Mouse (Mus musculus) liver, embryonic 12.5 days (tissue): ENCODE measurements around the gene Decr2. TPM values are rescaled to one million over a fixed set of nuclear protein-coding genes. Genes with fewer than 3 reads are reported as not detected.

Source experiments
- ATAC-seq: fragments of 200-750 bp; cut with Nextera tagmentation; 2 replicates; pipeline ENCODE4 v1.8.0; 2017; ENCODE audit warnings: moderate number of reproducible peaks, mild to moderate bottlenecking, moderate library complexity
- H3K27ac ChIP-seq: fragments of 300-500 bp; sonication (generic); 2 replicates; pipeline ENCODE4 v1.5.1; 2016; ENCODE audit warnings: mild to moderate bottlenecking
- H3K27me3 ChIP-seq: fragments of 300-500 bp; sonication (generic); replicated peaks from 2 replicates; pipeline ENCODE4 v1.6.1; 2016; ENCODE audit warnings: mild to moderate bottlenecking, moderate library complexity
- H3K36me3 ChIP-seq: fragments of 300-500 bp; sonication (generic); 2 replicates; pipeline ENCODE4 v1.6.1; 2016; ENCODE audit warnings: mild to moderate bottlenecking, moderate library complexity
- H3K4me1 ChIP-seq: fragments of 300-500 bp; sonication (generic); 2 replicates; pipeline ENCODE4 v1.6.1; 2016
- H3K4me2 ChIP-seq: fragments of 300-500 bp; sonication (generic); 2 replicates; pipeline ENCODE4 v1.6.1; 2016; ENCODE audit warnings: mild to moderate bottlenecking, moderate library complexity
- H3K4me3 ChIP-seq: fragments of 300-500 bp; sonication (generic); 2 replicates; pipeline ENCODE4 v1.5.1; 2016; ENCODE audit warnings: mild to moderate bottlenecking, moderate library complexity
- H3K9ac ChIP-seq: fragments of 300-500 bp; sonication (generic); 2 replicates; pipeline ENCODE4 v1.6.1; 2016; ENCODE audit warnings: mild to moderate bottlenecking, moderate library complexity
- H3K9me3 ChIP-seq: fragments of 300-500 bp; sonication (generic); replicated peaks from 2 replicates; pipeline ENCODE4 v1.6.1; 2016; ENCODE audit warnings: mild to moderate bottlenecking, moderate library complexity
- WGBS: fragments of 180-500 bp; shearing (Covaris S2); methylation state at CpG from one replicate; pipeline ENCODE4 v1.1.7; 2016; ENCODE audit not compliant: insufficient replicate concordance; 5-methylcytosine and 5-hydroxymethylcytosine counted together
- polyA plus RNA-seq: library from polyadenylated mRNA; unstranded; fragments of >200 nt; fragmentation: Nextera tagmentation; extraction: Ambion mirVana; gene quantifications from 2 replicates; pipeline ENCODE4 v1.2.1, GENCODE M21; 2016

Decr2 gene
- polyA plus RNA-seq, result 12.0 and 13.2 TPM in 2 replicates

DNA sequence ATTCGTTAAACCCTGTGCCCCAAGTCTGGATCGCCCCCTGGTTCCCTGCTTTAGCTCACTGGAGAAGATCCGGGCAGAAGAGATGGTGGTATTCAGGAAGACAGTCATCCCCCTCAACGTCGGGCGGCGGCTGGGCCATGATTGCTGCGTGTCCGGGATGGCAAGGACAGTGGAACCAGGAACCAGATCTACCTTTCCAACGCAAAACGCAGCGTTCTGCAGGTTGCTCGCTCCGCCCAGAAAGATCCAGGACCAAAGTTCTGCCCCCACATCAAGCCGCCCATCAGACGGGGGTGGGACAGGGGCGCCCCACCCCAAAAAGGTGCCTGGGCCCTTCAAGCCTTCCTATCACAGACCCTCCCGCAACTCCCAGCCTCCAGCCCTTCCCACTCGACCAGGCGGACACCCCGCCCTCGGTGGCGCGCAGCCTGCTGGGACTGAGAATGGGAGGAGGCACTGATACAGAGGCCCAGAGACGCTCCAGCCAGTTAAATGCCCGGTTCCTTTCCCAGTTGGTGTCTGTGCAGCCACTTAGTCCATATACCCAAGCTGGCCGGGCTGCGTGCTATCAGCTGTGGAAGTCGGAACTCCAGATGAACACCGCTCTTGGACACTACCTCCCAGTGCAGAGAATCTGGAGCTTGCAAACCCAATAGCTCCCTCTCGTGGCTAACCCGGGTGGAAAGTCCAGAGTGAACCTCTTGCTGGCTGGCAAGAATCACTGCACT lies at the start of gene Decr2:
Decr2 (minus strand) TSS at position 433 of the 728 bp plus-strand sequence.
- H3K27me3 ChIP-seq, result no peaks in the 10 kb centered on the region; the same call in 1 of the 2 replicates
- H3K9ac ChIP-seq, result peak within 1 kb of the TSS; percentile 62
- 2% methylated on average over 32 of the region's 32 CpGs for WGBS
- peak; percentile 85 for ATAC-seq
- H3K4me2 ChIP-seq, result peak within 1 kb of the TSS; percentile 82
- H3K4me3 ChIP-seq, result peak within 1 kb of the TSS; percentile 65
- H3K4me1 ChIP-seq, result peaks cover 30% of the 10 kb centered on the region
- peaks cover 28% of the 10 kb centered on the region for H3K36me3 ChIP-seq
- H3K9me3 ChIP-seq, result no peaks in the 10 kb centered on the region
- H3K27ac ChIP-seq, result peak within 1 kb of the TSS; percentile 72

DNA sequence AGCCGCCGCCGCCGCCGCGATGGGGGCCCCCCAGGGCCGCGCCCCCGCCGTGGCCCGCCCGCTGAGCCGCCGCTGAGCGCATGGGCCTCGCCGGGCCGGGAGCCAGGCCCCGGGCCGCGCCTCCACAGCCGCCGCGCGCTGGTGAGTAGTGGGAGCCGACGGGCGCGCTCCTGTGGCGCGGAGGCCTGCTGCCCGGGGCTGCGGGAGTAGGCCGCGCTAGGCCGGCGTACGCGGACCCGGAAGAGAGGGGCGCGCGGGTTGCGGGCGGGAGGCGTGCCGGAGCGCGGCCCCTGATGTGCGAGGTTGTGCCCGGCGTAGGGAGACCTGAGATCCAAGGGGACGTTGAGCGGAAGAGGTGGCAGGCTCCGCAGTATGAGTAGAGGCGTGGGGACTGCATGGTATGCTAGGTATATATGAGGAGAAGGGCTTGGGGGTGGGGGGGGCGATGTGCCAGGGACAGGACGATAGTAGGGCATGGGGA lies 48.8 kb upstream of the Decr2 start:
- Histone ChIP-seq H3K36me3 (peaks cover 21% of the 10 kb centered on the region), H3K9ac (peak overlapping the region; percentile 92), H3K27me3 (no peaks in the 10 kb centered on the region), H3K27ac (peak overlapping the region; percentile 92), H3K4me3 (peak overlapping the region; percentile 92), H3K4me1 (peaks cover 41% of the 10 kb centered on the region), H3K4me2 (peak overlapping the region; percentile 97), H3K9me3 (no peaks in the 10 kb centered on the region)
- under 1% methylated on average over 56 of the region's 58 CpGs for WGBS
- peak; percentile 73 for ATAC-seq

DNA sequence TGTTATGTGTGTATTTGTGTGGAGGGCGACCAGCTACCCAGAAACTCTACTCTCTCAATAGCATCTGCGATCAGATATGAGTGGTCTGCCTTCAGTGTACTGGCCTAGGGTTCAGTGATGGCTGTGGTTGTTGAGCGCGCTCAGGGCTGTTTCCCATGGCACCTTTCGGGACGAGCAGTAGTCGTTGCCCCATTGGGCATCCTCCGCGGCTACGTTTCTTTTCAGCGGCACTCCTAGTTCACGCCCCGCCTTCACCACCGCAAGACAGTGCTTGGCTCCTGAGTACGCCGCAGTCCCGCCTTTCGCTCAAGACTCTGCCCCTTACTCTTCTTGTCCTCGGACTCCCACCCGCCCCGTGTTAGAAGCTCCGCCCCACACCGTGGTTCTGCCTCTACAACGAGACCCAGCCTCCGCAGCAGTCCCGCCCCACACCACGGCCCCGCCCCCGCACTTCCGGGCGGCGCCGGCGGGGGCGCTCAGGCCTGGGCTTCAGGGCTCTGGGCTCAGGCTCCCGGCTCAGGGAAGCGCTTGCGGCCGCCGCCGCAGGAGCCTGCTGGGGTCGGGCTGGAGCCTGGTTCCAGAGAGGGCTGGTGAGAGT lies 48.2 kb upstream of the Decr2 start, which contains the start of gene Axin1:
Axin1 (plus strand) TSS at position 450 of the 598 bp plus-strand sequence.
- Histone ChIP-seq H3K36me3 (peaks cover 15% of the 10 kb centered on the region), H3K4me2 (peak within 1 kb of the TSS; percentile 97), H3K27ac (peak within 1 kb of the TSS; percentile 92), H3K9me3 (no peaks in the 10 kb centered on the region), H3K9ac (peak within 1 kb of the TSS; percentile 92), H3K27me3 (no peaks in the 10 kb centered on the region), H3K4me3 (peak within 1 kb of the TSS; percentile 92), H3K4me1 (peaks cover 41% of the 10 kb centered on the region)
- peak; percentile 96 for ATAC-seq
- WGBS, result under 1% methylated on average over 42 of the region's 42 CpGs

DNA sequence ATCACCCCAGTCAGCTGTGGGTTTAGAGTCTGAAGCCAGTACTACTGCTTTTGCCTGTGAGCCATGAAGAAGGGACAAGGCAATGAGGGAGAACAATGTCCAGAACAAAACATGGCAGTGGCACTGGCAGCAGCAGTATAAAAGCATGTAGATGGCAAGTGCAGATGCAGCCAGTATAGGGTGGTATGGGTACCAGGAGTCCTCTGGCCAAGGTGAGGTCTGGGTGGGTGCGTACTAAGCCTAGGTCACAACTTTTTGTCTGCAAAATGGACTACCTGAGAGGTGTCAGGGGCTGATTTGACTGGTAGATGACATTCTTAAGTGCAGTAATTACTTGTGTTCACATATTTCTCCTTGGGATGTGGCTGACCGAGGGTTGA lies 47.6 kb upstream of the Decr2 start:
- H3K36me3 ChIP-seq, result peaks cover 9% of the 10 kb centered on the region
- H3K4me3 ChIP-seq, result peak overlapping the region; percentile 92
- 60% methylated on average over 2 of the region's 2 CpGs for WGBS
- no peak for ATAC-seq
- peaks cover 40% of the 10 kb centered on the region for H3K4me1 ChIP-seq
- H3K9me3 ChIP-seq, result no peaks in the 10 kb centered on the region
- H3K27me3 ChIP-seq, result no peaks in the 10 kb centered on the region
- peak overlapping the region; percentile 92 for H3K27ac ChIP-seq
- peak overlapping the region; percentile 92 for H3K9ac ChIP-seq
- H3K4me2 ChIP-seq, result peak overlapping the region; percentile 97

DNA sequence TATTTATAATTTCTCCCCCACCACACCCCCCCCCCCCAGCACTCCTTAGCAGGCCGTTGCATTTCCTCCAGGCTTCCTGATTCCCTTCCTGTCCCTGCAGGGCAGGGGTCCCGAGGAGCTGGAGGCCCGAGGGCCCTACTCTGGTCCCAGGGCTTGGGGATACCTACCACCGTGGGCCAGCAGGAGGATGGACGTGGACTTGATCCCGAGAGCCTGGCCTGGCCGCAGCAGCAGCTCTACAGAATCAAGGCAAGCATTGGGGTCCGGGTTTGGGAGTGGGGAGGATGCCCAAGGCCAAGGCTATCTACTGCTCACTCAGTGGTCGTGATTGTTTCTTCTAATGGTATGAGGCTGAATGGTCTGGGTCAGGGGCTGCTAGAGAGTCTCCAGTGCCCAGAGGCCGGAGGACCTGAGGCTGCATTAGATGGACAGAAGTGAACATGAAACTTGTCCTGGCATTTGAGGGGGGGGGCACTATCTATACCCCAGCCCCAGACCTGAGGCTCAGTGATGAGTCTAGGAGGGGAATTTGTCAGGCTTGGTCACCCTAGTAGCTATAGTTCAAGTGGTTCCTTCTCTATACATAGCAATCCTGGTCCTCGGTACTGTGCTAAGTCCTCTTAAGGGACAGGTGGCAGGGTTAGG lies 47.1 kb upstream of the Decr2 start:
- Histone ChIP-seq H3K27ac (peak overlapping the region; percentile 92; the same call in 1 of the 2 replicates), H3K4me3 (no peak overlapping the region), H3K9ac (peak overlapping the region; percentile 92; the same call in 1 of the 2 replicates), H3K4me1 (peaks cover 38% of the 10 kb centered on the region), H3K36me3 (peaks cover 6% of the 10 kb centered on the region; the same call in 1 of the 2 replicates), H3K27me3 (no peaks in the 10 kb centered on the region), H3K9me3 (no peaks in the 10 kb centered on the region), H3K4me2 (peak overlapping the region; percentile 97)
- no peak for ATAC-seq
- WGBS, result 71% methylated on average over 11 of the region's 11 CpGs

DNA sequence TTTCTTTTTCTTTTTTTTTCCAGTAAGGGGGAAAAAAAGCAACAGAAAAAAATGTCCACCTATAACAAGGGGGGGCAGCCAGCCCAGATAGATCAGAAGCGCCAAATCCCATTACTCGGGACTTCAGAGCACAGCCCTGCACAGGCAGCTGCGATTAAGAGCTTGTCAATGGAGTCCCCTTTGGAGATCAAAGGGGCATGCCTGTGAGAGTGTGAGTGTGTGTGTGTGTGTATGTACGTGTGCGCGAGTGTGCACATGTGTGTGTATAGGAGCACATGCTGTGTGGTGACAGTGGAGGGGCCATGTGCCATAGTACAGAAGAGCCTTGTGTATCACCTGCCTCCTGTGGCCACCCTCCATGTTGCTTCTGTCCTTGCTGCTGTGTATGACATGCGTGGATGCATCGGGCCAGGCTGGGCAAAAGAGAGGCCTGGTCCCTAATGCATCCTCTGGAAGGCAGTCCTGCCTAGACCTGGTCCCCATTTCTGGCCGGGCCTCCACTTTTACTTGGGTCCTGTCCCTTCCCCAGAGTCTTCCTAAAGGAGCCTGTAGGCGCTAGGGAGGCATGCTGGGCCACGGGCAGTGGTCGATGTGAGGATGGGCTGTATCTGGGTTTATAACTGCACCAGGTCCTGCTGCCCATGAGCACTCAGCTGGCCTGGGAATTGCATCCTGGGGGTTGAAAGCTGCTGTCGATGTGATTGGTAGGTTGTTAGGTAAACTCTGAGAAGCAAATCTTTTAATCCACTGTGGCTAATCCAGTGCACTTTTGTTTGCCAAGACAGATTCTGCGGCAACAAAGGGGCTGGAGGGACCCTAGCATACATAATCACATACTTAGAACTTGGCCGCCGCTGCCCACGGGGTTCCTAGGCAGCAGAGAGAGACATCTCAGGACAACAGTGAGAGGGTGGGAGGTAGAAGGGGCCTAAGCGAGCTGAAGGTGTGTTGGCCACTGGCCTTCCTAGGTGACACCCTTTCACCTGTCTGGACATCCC lies 42.0 kb upstream of the Decr2 start:
- 87% methylated on average over 18 of the region's 18 CpGs for WGBS
- Histone ChIP-seq H3K9me3 (no peaks in the 10 kb centered on the region), H3K36me3 (peaks cover 53% of the 10 kb centered on the region), H3K4me1 (peaks cover 3% of the 10 kb centered on the region), H3K27me3 (no peaks in the 10 kb centered on the region), H3K9ac (no peak overlapping the region), H3K4me3 (no peak overlapping the region), H3K27ac (no peak overlapping the region), H3K4me2 (no peak overlapping the region)
- no peak for ATAC-seq

DNA sequence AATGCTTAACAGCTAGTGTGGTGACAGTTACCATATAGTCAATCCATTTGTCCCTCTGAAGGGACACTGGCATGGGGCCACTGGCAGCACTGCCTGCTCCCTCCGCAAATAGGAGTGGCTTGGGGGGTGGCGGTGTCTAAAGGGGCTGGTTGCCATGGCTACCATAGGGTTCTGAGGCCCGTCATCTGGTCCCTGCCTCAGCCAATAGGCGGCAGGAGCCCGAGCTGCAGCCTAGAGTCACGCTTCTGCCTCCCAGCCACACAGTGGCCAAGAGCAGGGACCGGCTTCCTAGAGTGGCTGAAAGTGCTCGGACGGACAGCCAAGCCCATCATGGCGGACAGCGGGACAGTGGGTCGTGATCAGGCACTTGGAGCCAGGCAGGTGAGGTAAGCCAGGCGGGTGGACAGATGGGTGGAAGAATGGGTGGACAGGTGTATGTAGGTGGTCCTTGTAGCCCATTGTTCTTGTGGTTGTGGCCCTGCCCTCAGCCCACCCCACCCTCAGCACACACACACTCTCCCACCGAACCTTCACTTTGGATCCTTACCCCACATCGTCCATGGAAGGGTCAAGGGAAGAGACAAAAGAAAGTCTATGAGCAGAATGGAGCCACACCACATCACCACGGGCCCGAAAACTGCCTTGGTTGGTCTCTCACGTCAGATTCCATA lies 41.1 kb upstream of the Decr2 start:
- H3K27me3 ChIP-seq, result no peaks in the 10 kb centered on the region
- no peak overlapping the region for H3K4me2 ChIP-seq
- H3K36me3 ChIP-seq, result peaks cover 63% of the 10 kb centered on the region
- no peaks in the 10 kb centered on the region for H3K9me3 ChIP-seq
- no peak overlapping the region for H3K27ac ChIP-seq
- H3K4me1 ChIP-seq, result no peaks in the 10 kb centered on the region
- H3K9ac ChIP-seq, result no peak overlapping the region
- WGBS, result 85% methylated on average over 18 of the region's 18 CpGs
- no peak for ATAC-seq
- no peak overlapping the region for H3K4me3 ChIP-seq

DNA sequence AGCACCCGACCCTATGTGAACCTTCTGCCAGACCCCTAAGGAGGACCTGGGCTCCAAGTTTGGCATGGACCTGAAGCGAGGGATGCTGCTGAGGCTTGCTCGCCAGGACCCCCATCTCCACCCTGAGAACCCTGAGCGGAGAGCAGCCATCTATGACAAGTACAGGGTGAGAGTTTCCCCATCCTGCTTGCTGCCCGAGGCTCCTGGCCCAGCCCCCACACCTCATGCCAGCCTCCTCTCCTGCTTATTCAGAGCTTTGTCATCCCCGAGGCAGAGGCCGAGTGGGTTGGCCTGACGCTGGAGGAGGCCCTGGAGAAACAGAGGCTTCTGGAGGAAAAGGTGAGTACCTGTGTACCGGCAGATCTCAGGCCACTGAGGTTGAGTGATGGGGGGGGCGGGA lies 35.1 kb upstream of the Decr2 start:
- ATAC-seq, result no peak
- no peaks in the 10 kb centered on the region for H3K27me3 ChIP-seq
- peaks cover 53% of the 10 kb centered on the region for H3K36me3 ChIP-seq
- no peak overlapping the region for H3K4me3 ChIP-seq
- H3K27ac ChIP-seq, result no peak overlapping the region
- H3K4me1 ChIP-seq, result peaks cover 24% of the 10 kb centered on the region
- WGBS, result 94% methylated on average over 10 of the region's 10 CpGs
- H3K9ac ChIP-seq, result no peak overlapping the region
- no peaks in the 10 kb centered on the region for H3K9me3 ChIP-seq
- H3K4me2 ChIP-seq, result peak overlapping the region; percentile 84

DNA sequence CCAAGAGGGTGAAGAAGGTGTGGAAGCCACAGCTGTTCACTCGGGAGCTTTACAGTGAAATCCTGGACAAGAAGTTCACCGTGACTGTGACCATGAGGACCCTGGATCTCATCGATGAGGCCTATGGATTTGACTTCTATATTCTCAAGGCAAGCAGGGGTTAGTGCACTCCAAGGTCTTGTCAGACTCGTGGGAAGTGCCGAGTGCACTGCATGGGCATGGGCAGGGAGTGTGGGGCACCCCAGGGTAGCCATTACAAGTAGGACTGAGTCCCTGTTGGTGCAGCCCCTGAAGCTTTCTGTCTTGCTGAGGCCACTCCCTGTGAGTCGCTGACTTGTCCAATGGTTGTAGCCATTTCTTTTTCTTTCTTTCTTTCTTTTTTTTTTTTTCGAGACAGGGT lies 34.4 kb upstream of the Decr2 start:
- Histone ChIP-seq H3K9me3 (no peaks in the 10 kb centered on the region), H3K4me1 (peaks cover 30% of the 10 kb centered on the region), H3K4me2 (peak overlapping the region; percentile 84), H3K27ac (0 out of 2 replicates have a peak overlapping the region, but pooled peaks have one; percentile 76), H3K9ac (peak overlapping the region; percentile 83), H3K27me3 (peaks cover 2% of the 10 kb centered on the region), H3K36me3 (peaks cover 47% of the 10 kb centered on the region), H3K4me3 (peak overlapping the region; percentile 94)
- WGBS, result 74% methylated on average over 7 of the region's 7 CpGs
- no peak for ATAC-seq

DNA sequence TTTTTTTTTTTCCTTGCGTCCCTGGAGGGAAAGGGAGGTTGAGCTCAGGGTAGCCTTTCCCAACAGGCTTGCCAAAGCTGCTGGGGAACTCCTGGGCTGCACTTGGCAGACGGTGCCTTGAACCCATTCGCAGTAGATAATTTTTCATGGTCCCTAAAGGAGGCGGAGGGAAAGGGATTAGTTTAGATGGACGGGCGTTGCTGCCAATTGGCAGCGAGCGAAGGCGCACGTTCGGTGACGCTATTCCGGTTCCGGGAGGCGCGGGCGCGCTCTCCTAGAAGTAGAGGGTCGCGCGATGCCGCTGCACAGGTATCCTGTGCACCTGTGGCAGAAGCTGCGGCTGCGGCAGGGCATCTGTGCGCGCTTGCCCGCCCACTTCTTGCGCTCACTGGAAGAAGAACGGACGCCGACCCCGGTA lies 33.1 kb upstream of the Decr2 start, which contains the start of gene Mrpl28:
Mrpl28 (plus strand) TSS at position 234 of the 418 bp plus-strand sequence.
- ATAC-seq, result peak; percentile 85
- no peaks in the 10 kb centered on the region for H3K9me3 ChIP-seq
- peaks cover 34% of the 10 kb centered on the region for H3K36me3 ChIP-seq

More for the DNA sequence above, 33.1 kb upstream of the Decr2 start, which contains the start of gene Mrpl28:
- Histone ChIP-seq H3K9ac (peak within 1 kb of the TSS; percentile 83), H3K27me3 (peaks cover 15% of the 10 kb centered on the region), H3K4me2 (peak within 1 kb of the TSS; percentile 84), H3K4me3 (peak within 1 kb of the TSS; percentile 94), H3K27ac (peak within 1 kb of the TSS; percentile 76), H3K4me1 (peaks cover 30% of the 10 kb centered on the region)
- WGBS, result under 1% methylated on average over 32 of the region's 32 CpGs
